Comparison of ENCODE assay signal across 25 mouse cellular contexts in genomic region chr4:135092871-135093270, GRCm38 (mm10). TPM values are rescaled to one million over a fixed set of nuclear protein-coding genes. Genes with fewer than 3 reads are reported as not detected.
DNase-seq lines count a peak whose midpoint lies in the region; ATAC-seq and TF ChIP-seq lines count a peak whose summit lies in the region.
"Had no signal": no experiment of that assay in that cellular context is flagged by ENCODE, and none has a peak within 500 bp of the region (broad histone marks: within the 10 kb centered on the region; RNA-seq: fewer than 3 reads in every experiment).

No protein-coding gene starts in this region.

- no peak for TF ChIP-seq POLR2A in brain, embryonic 14.5 days (IDR thresholded peaks at IDR 0.05; ENCODE audit: borderline replicate concordance, extremely low read depth, insufficient read depth, insufficient read length, poor library complexity, severe bottlenecking)

- H3K27me3 ChIP-seq in forebrain, embryonic 14.5 days (replicated peaks; ENCODE audit: control insufficient read depth, insufficient read depth, low read length): no peaks in the 10 kb centered on the region
- peaks cover 5% of the 10 kb centered on the region; the same call in 1 of the 2 replicates for H3K27me3 ChIP-seq in forebrain, embryonic 10.5 days (ENCODE audit: poor library complexity, severe bottlenecking)
- no peaks in the 10 kb centered on the region for H3K27me3 ChIP-seq in midbrain, embryonic 14.5 days (ENCODE audit: control insufficient read depth, insufficient read depth, low read length)
- H3K27me3 ChIP-seq in midbrain, embryonic 10.5 days (ENCODE audit: low read depth, poor library complexity, severe bottlenecking): no peaks in the 10 kb centered on the region
- H3K27me3 ChIP-seq: forebrain, embryonic 15.5 days had no signal

- H3K36me3 ChIP-seq in forebrain, embryonic 14.5 days (ENCODE audit: control insufficient read depth, insufficient read depth, low read length): no peaks in the 10 kb centered on the region
- no peaks in the 10 kb centered on the region for H3K36me3 ChIP-seq in forebrain, embryonic 10.5 days (replicated peaks)
- H3K36me3 ChIP-seq in midbrain, embryonic 14.5 days (ENCODE audit: control insufficient read depth, insufficient read depth, low read length): no peaks in the 10 kb centered on the region
- no peaks in the 10 kb centered on the region for H3K36me3 ChIP-seq in midbrain, embryonic 10.5 days
- H3K36me3 ChIP-seq: embryonic facial prominence, embryonic 13.5 days; forebrain, embryonic 15.5 days; heart, embryonic 10.5 days; heart, embryonic 13.5 days had no signal

- H3K9ac ChIP-seq in forebrain, embryonic 14.5 days (ENCODE audit: low read length): no peak overlapping the region
- H3K9ac ChIP-seq in midbrain, embryonic 14.5 days (replicated peaks; ENCODE audit: low read length): no peak overlapping the region
- H3K9ac ChIP-seq: embryonic facial prominence, embryonic 13.5 days; forebrain, embryonic 15.5 days; heart, embryonic 13.5 days; hindbrain, embryonic 14.5 days had no signal

- no peak for ATAC-seq in forebrain, embryonic 14.5 days
- no peak for ATAC-seq in midbrain, embryonic 14.5 days (ENCODE audit: low FRiP score, low TSS enrichment)
- no peak for ATAC-seq in granulocyte monocyte progenitor cell, adult 5-6 weeks (replicated peaks; ENCODE audit: poor library complexity, severe bottlenecking)
- ATAC-seq: activated CD4-positive, CD25-positive, alpha-beta regulatory T cell, adult 4 months; CD4-positive, CD25-positive, alpha-beta regulatory T cell, adult 4 months; forebrain, embryonic 15.5 days; hindbrain, postnatal 0 days; inflammation-experienced regulatory T-cells, adult 6 months; intestine, embryonic 16.5 days had no signal

- 64% methylated on average over 3 of the region's 3 CpGs for WGBS in forebrain, embryonic 14.5 days
- WGBS in forebrain, embryonic 10.5 days: 85% methylated on average over 3 of the region's 3 CpGs
- WGBS in midbrain, embryonic 14.5 days: 81% methylated on average over 3 of the region's 3 CpGs
- WGBS in midbrain, embryonic 10.5 days: 91% methylated on average over 3 of the region's 3 CpGs

- no peak overlapping the region for H3K4me3 ChIP-seq in forebrain, embryonic 14.5 days (ENCODE audit: low read depth, low read length)
- no peak overlapping the region for H3K4me3 ChIP-seq in forebrain, embryonic 10.5 days
- no peak overlapping the region for H3K4me3 ChIP-seq in midbrain, embryonic 14.5 days (replicated peaks; ENCODE audit: low read depth, low read length)
- H3K4me3 ChIP-seq in midbrain, embryonic 10.5 days: no peak overlapping the region
- H3K4me3 ChIP-seq: embryonic facial prominence, embryonic 13.5 days; forebrain, embryonic 15.5 days; heart, adult 2 months; heart, embryonic 10.5 days; heart, embryonic 13.5 days had no signal

- no peaks in the 10 kb centered on the region for H3K4me1 ChIP-seq in forebrain, embryonic 14.5 days (ENCODE audit: control insufficient read depth, insufficient read depth, low read length)
- peaks cover 19% of the 10 kb centered on the region for H3K4me1 ChIP-seq in forebrain, embryonic 10.5 days
- no peaks in the 10 kb centered on the region for H3K4me1 ChIP-seq in midbrain, embryonic 14.5 days (ENCODE audit: control insufficient read depth, insufficient read depth, low read length)
- H3K4me1 ChIP-seq in midbrain, embryonic 10.5 days: no peaks in the 10 kb centered on the region
- H3K4me1 ChIP-seq: forebrain, embryonic 15.5 days; heart, embryonic 13.5 days had no signal

- no peak overlapping the region for H3K4me2 ChIP-seq in forebrain, embryonic 14.5 days (ENCODE audit: low read length)
- no peak overlapping the region for H3K4me2 ChIP-seq in midbrain, embryonic 14.5 days (ENCODE audit: low read length)
- H3K4me2 ChIP-seq: embryonic facial prominence, embryonic 13.5 days; forebrain, embryonic 15.5 days; heart, embryonic 13.5 days; hindbrain, embryonic 14.5 days had no signal

- peak; percentile 37 for DNase-seq in forebrain, embryonic 14.5 days (ENCODE audit: low spot score)
- no peak for DNase-seq in forebrain, embryonic 10.5 days (ENCODE audit: extremely low spot score, low spot score)
- peak; percentile 20 for DNase-seq in midbrain, embryonic 14.5 days
- no peak for DNase-seq in midbrain, embryonic 10.5 days (ENCODE audit: low spot score)
- DNase-seq in brain, embryonic 14.5 days (ENCODE audit: low read depth): peak; percentile 21
- DNase-seq: adrenal gland, postnatal 10 days; cerebellum, adult 11 months; cerebellum, adult 2 months; cerebellum, adult 9-11 months; cerebellum, postnatal 25 days; gastrocnemius, postnatal 25 days; heart, adult 2 months; heart, postnatal 14 days; heart, postnatal 4 days had no signal

- TF ChIP-seq CTCF in brain, embryonic 14.5 days (IDR thresholded peaks at IDR 0.05; ENCODE audit: borderline replicate concordance, extremely low read depth, insufficient read depth, insufficient read length): no peak

- H3K9me3 ChIP-seq in forebrain, embryonic 14.5 days (replicated peaks; ENCODE audit: control insufficient read depth, low read length): no peaks in the 10 kb centered on the region
- H3K9me3 ChIP-seq in forebrain, embryonic 10.5 days: no peaks in the 10 kb centered on the region
- H3K9me3 ChIP-seq in midbrain, embryonic 14.5 days (ENCODE audit: control insufficient read depth, low read length): no peaks in the 10 kb centered on the region
- no peaks in the 10 kb centered on the region for H3K9me3 ChIP-seq in midbrain, embryonic 10.5 days (replicated peaks)
- H3K9me3 ChIP-seq: embryonic facial prominence, embryonic 13.5 days; forebrain, embryonic 15.5 days; heart, embryonic 10.5 days; heart, embryonic 13.5 days had no signal

- no peak overlapping the region for H3K27ac ChIP-seq in forebrain, embryonic 14.5 days (ENCODE audit: low read depth, low read length)
- no peak overlapping the region for H3K27ac ChIP-seq in forebrain, embryonic 10.5 days
- no peak overlapping the region for H3K27ac ChIP-seq in midbrain, embryonic 14.5 days (replicated peaks; ENCODE audit: low read depth, low read length)
- H3K27ac ChIP-seq in midbrain, embryonic 10.5 days (replicated peaks): no peak overlapping the region
- H3K27ac ChIP-seq: embryonic facial prominence, embryonic 13.5 days; forebrain, embryonic 15.5 days; heart, adult 2 months; heart, embryonic 10.5 days; heart, embryonic 13.5 days; hindbrain, embryonic 14.5 days; hindbrain, postnatal 0 days had no signal

RNA-seq across cellular contexts. Expression of gene Runx3, which starts 27.6 kb away (rescaled TPM):
- not detected in 2 replicates for polyA plus RNA-seq in forebrain, embryonic 14.5 days (2014; fragmentation: Nextera tagmentation; extraction: Ambion mirVana)
- 0.04 TPM in 1 of 2 replicates, not detected in the other for polyA plus RNA-seq in forebrain, embryonic 10.5 days (2016; fragmentation: Nextera tagmentation; extraction: Ambion mirVana)
- not detected in 2 replicates for polyA plus RNA-seq in midbrain, embryonic 14.5 days (2014; fragmentation: Nextera tagmentation; extraction: Ambion mirVana)
- polyA plus RNA-seq in midbrain, embryonic 10.5 days (2016; fragmentation: Nextera tagmentation; extraction: Ambion mirVana): 0.04 TPM in 2 replicates
- polyA plus RNA-seq in brain, embryonic 14.5 days (2012; rRNA removed): 0.40 and 0.64 TPM in 2 replicates
- total RNA-seq in granulocyte monocyte progenitor cell, adult 5-6 weeks (2014; fragmentation: Nextera tagmentation): 45.8 and 50.6 TPM in 2 replicates
- total RNA-seq in granulocyte monocyte progenitor cell, adult 5-6 weeks (2017): 5.8 and 7.2 TPM in 2 replicates
- total RNA-seq: hindbrain, postnatal 0 days had no signal
- polyA plus RNA-seq: cerebellum, adult 2 months; forebrain, embryonic 15.5 days; hindbrain, embryonic 14.5 days; hindbrain, postnatal 0 days had no signal

Comparison
In these comparisons a context has a peak if more than half of its experiments do, and no peak if none do; other contexts are left out.
1. DNase-seq: peak in forebrain, embryonic 14.5 days (single experiment), midbrain, embryonic 14.5 days (single experiment) and brain, embryonic 14.5 days (single experiment); none in forebrain, embryonic 10.5 days (single experiment) and midbrain, embryonic 10.5 days (single experiment).